Mouse (Mus musculus): Measurements from ENCODE around the gene Trhr2. TPM values are rescaled to one million over a fixed set of nuclear protein-coding genes. Genes with fewer than 3 reads are reported as not detected.

Trhr2 gene
- polyA plus RNA-seq, 1 experiment from 2014 or later, result not detected

DNA sequence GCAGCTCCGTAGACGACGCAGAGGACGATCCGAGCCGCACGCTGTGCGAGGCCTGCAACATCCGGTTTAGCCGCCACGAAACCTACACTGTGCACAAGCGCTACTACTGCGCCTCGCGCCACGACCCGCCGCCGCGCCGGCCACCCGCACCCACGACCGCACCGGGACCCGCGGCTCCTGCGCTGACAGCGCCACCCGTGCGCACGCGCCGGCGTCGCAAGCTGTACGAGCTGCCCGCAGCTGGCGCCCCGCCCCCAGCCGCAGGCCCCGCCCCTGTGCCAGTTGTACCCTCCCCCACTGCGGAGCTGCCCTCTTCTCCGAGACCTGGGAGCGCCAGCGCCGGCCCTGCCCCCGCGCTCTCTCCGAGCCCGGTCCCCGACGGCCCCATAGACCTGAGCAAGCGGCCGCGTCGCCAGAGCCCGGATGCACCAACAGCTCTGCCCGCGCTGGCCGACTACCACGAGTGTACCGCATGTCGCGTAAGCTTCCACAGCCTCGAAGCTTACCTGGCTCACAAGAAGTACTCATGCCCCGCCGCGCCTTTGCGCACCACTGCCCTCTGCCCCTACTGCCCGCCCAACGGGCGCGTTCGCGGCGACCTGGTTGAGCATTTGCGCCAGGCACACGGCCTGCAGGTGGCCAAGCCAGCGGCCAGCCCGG lies 24.2 kb downstream of the Trhr2 start:
- H3K36me3 ChIP-seq (ENCODE audit: control insufficient read depth, insufficient read depth, low read length), result peaks cover 35% of the 10 kb centered on the region

DNA sequence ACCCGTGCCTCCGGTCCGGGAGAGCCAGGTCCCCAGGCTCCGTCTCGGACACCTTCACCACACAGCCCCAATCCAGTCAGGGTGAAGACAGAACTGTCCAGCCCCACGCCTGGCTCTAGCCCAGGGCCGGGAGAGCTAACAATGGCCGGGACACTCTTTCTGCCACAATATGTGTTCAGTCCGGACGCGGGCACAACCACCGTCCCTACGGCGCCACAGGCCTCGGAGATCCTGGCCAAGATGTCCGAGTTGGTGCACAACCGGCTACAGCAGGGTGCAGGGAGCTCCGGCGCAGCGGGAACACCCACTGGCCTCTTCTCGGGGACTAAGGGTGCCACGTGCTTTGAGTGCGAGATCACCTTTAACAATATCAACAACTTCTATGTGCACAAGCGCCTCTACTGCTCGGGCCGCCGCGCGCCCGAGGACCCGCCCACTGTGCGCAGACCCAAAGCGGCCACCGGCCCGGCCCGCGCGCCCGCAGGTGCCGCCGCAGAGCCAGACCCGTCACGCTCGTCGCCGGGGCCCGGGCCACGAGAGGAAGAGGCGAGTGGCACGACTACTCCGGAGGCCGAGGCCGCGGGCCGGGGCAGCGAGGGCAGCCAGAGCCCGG lies 24.8 kb downstream of the Trhr2 start:
- WGBS, result 34% methylated on average over 57 of the region's 57 CpGs
- Histone ChIP-seq H3K36me3 (ENCODE audit: control insufficient read depth, insufficient read depth, low read length) (peaks cover 35% of the 10 kb centered on the region), H3K4me1 (ENCODE audit: control insufficient read depth, insufficient read depth, low read length) (peaks cover 18% of the 10 kb centered on the region), H3K27me3 (replicated peaks; ENCODE audit: control insufficient read depth, insufficient read depth, low read length) (peaks cover 14% of the 10 kb centered on the region), H3K9me3 (ENCODE audit: control insufficient read depth, low read length) (no peaks in the 10 kb centered on the region; the same call in 1 of the 2 replicates), H3K4me2 (ENCODE audit: low read depth, low read length) (peak overlapping the region; percentile 78), H3K9ac (ENCODE audit: low read depth, low read length) (peak overlapping the region; percentile 57), H3K27ac (ENCODE audit: low read length) (no peak overlapping the region), H3K4me3 (ENCODE audit: low read length) (peak overlapping the region; percentile 51)
- ATAC-seq, result peak; percentile 7; the same call in 1 of the 2 replicates

More for the DNA sequence above, 24.2 kb downstream of the Trhr2 start:
- Histone ChIP-seq H3K4me1 (ENCODE audit: control insufficient read depth, insufficient read depth, low read length) (peaks cover 12% of the 10 kb centered on the region), H3K27me3 (replicated peaks; ENCODE audit: control insufficient read depth, insufficient read depth, low read length) (peaks cover 14% of the 10 kb centered on the region), H3K9me3 (ENCODE audit: control insufficient read depth, low read length) (no peaks in the 10 kb centered on the region; the same call in 1 of the 2 replicates), H3K4me2 (ENCODE audit: low read depth, low read length) (peak overlapping the region; percentile 78), H3K4me3 (ENCODE audit: low read length) (peak overlapping the region; percentile 51), H3K27ac (ENCODE audit: low read length) (no peak overlapping the region), H3K9ac (ENCODE audit: low read depth, low read length) (peak overlapping the region; percentile 57)
- peak; percentile 17 for ATAC-seq
- WGBS, result 31% methylated on average over 81 of the region's 81 CpGs

DNA sequence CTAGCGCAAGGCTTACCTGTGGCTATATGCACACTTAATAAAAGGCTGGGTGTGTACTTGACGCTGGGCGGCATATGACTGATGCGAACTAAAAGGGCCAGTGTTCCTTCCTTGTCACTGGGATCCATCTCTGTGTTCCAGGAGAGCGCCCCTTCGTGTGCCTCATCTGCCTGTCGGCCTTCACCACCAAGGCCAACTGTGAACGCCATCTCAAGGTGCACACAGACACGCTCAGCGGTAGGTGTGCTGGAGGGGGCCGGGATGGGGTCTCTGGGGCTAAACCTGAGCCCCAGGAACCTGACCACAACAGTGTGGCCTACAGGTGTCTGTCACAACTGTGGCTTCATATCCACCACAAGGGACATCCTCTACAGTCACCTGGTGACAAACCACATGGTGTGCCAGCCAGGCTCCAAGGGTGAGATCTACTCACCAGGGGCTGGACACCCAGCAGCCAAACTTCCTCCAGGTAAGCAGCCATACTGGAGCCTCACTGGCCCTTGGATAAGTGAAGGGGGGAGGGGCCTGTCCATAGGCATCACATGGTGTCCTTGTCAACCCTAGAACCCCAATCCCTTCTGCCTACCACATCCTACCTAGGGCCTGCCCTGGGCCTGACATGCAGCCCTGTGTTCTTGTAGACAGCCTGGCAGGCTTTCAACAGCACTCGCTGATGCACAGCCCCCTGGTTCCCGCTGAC lies 25.6 kb downstream of the Trhr2 start:
- Histone ChIP-seq H3K9me3 (ENCODE audit: control insufficient read depth, low read length) (no peaks in the 10 kb centered on the region; the same call in 1 of the 2 replicates), H3K36me3 (ENCODE audit: control insufficient read depth, insufficient read depth, low read length) (peaks cover 35% of the 10 kb centered on the region), H3K27me3 (replicated peaks; ENCODE audit: control insufficient read depth, insufficient read depth, low read length) (peaks cover 14% of the 10 kb centered on the region), H3K9ac (ENCODE audit: low read depth, low read length) (no peak overlapping the region), H3K4me2 (ENCODE audit: low read depth, low read length) (no peak overlapping the region), H3K4me3 (ENCODE audit: low read length) (no peak overlapping the region), H3K27ac (ENCODE audit: low read length) (no peak overlapping the region), H3K4me1 (ENCODE audit: control insufficient read depth, insufficient read depth, low read length) (peaks cover 26% of the 10 kb centered on the region)
- ATAC-seq, result no peak
- 90% methylated on average over 13 of the region's 13 CpGs for WGBS

DNA sequence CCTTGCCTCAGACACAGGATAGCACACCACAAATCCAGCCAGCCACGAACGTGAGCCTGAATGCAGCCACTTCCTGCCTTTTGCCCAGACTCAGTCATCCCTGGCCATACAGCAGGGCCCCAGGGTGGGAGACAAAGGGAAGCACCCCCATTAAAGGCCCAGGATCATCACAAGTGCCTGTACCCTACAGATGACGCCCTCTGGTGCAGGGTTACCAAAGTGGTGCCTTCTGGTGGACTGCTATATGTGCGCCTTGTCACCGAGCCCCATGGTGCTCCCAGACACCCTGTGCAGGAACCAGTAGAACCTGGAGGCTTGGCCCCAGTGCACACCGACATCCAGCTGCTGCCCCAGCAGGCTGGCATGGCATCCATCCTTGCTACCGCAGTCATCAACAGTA lies 27.0 kb downstream of the Trhr2 start:
- WGBS, result 91% methylated on average over 7 of the region's 7 CpGs
- ATAC-seq, result no peak
- Histone ChIP-seq H3K9ac (ENCODE audit: low read depth, low read length) (no peak overlapping the region), H3K36me3 (ENCODE audit: control insufficient read depth, insufficient read depth, low read length) (peaks cover 35% of the 10 kb centered on the region), H3K4me2 (ENCODE audit: low read depth, low read length) (no peak overlapping the region), H3K4me1 (ENCODE audit: control insufficient read depth, insufficient read depth, low read length) (peaks cover 34% of the 10 kb centered on the region), H3K27me3 (replicated peaks; ENCODE audit: control insufficient read depth, insufficient read depth, low read length) (peaks cover 14% of the 10 kb centered on the region), H3K9me3 (ENCODE audit: control insufficient read depth, low read length) (no peaks in the 10 kb centered on the region; the same call in 1 of the 2 replicates), H3K4me3 (ENCODE audit: low read length) (no peak overlapping the region), H3K27ac (ENCODE audit: low read length) (no peak overlapping the region)

DNA sequence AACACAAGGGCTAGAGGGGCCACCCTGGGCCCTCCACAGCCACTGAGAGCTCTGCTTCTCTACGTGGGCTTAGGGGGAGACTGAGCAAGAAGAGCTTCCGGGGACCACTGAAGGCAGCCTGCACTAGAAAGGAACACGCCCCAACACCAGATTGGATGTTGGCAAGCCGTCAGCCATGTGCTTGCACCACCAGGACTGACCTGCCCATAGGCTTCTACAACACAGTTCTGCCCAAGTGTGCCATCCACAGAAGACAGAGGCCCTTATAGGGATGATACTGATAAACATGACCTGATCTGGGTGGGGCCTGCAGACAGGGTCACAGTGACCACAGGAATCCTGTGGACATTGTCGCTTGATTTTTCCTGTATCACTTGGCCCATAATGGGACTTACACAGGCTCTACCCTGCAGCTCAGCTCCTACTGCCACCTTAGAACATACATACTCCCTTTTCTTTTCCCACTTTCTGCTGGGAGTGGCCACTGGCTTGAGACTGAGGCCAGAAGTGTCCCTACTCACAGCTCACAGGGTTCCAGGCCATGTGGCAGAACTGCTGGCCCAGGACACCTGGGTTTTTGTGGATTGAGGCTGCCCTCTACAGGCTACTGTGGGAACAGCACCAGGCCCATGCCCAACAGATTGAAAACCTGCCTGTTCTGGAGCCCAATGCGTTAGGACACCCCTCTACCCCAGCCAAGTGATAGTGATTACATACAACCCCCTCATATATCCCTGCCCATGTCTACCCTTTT lies 27.6 kb downstream of the Trhr2 start:
- Histone ChIP-seq H3K4me3 (ENCODE audit: low read length) (no peak overlapping the region), H3K36me3 (ENCODE audit: control insufficient read depth, insufficient read depth, low read length) (peaks cover 35% of the 10 kb centered on the region), H3K4me1 (ENCODE audit: control insufficient read depth, insufficient read depth, low read length) (peaks cover 34% of the 10 kb centered on the region), H3K27me3 (replicated peaks; ENCODE audit: control insufficient read depth, insufficient read depth, low read length) (peaks cover 14% of the 10 kb centered on the region), H3K4me2 (ENCODE audit: low read depth, low read length) (no peak overlapping the region), H3K9me3 (ENCODE audit: control insufficient read depth, low read length) (no peaks in the 10 kb centered on the region; the same call in 1 of the 2 replicates), H3K9ac (ENCODE audit: low read depth, low read length) (no peak overlapping the region), H3K27ac (ENCODE audit: low read length) (no peak overlapping the region)
- 78% methylated on average over 6 of the region's 6 CpGs for WGBS
- 0 out of 2 replicates have a peak, but pooled peaks have one; percentile 11 for ATAC-seq

DNA sequence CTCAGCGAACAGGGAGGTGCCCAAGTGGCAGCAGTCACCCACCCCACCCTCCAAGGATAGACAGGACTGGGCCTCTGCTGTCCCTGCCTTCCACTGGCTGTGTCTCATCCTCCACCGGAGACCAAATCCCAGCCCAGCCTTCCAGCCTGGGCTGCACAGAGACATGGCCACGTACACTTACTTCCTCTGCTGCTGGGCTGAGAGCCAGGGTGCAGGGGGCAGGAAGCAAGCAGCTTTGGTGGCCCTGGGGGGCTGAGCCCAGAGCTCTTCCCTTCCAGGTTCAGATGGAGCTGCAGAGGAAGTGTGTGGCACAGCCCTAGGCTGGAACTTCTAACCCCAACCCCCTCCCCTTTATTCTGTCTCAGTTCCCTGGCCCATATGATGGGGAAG lies 29.4 kb downstream of the Trhr2 start:
- peak overlapping the region; percentile 89 for H3K27ac ChIP-seq (ENCODE audit: low read length)
- peak; percentile 3; the same call in 1 of the 2 replicates for ATAC-seq

DNA sequence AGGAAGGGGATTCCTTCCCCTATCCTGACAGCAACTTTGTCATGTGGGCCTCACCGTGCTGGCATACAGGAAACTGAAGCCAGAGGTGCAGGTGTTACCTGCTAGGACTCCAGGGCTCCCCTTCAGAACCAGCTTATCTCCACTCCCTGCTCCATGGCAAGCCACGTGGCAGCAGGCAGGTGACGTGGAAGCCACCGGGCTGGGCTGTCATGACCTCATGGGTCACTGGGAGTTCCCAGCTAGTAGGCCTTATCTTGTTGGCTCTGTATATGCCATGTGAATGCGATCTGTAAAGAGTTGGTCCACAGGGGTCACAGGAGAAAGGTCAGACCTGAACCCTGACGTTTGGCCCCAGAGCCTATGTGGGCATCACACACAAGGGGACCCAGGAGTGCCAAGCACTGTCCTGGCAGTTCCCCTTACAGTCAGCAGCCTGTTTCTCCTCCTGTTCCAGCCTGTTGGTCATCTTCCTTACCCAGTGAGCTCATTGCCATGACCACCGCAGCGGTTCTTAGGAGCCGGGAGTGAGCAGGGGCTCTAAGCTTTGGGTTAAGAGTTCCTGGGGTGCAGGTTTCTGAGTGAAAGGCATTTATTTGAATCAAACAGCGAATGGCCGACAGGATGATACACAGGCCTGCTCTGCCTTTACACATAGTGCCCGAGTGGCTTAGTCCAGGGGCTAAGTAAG lies 30.0 kb downstream of the Trhr2 start:
- Histone ChIP-seq H3K4me2 (ENCODE audit: low read depth, low read length) (no peak overlapping the region), H3K4me1 (ENCODE audit: control insufficient read depth, insufficient read depth, low read length) (peaks cover 43% of the 10 kb centered on the region), H3K27ac (ENCODE audit: low read length) (peak overlapping the region; percentile 89), H3K9me3 (ENCODE audit: control insufficient read depth, low read length) (no peaks in the 10 kb centered on the region), H3K4me3 (ENCODE audit: low read length) (no peak overlapping the region), H3K9ac (ENCODE audit: low read depth, low read length) (peak overlapping the region; percentile 50), H3K27me3 (replicated peaks; ENCODE audit: control insufficient read depth, insufficient read depth, low read length) (peaks cover 4% of the 10 kb centered on the region; the same call in 1 of the 2 replicates), H3K36me3 (ENCODE audit: control insufficient read depth, insufficient read depth, low read length) (peaks cover 20% of the 10 kb centered on the region)
- ATAC-seq, result peak; percentile 78
- WGBS, result 67% methylated on average over 12 of the region's 12 CpGs

More for the DNA sequence above, 29.4 kb downstream of the Trhr2 start:
- 54% methylated on average over 3 of the region's 3 CpGs for WGBS
- Histone ChIP-seq H3K4me1 (ENCODE audit: control insufficient read depth, insufficient read depth, low read length) (peaks cover 42% of the 10 kb centered on the region), H3K9me3 (ENCODE audit: control insufficient read depth, low read length) (no peaks in the 10 kb centered on the region; the same call in 1 of the 2 replicates), H3K9ac (ENCODE audit: low read depth, low read length) (peak overlapping the region; percentile 50), H3K27me3 (replicated peaks; ENCODE audit: control insufficient read depth, insufficient read depth, low read length) (peaks cover 5% of the 10 kb centered on the region; the same call in 1 of the 2 replicates), H3K4me2 (ENCODE audit: low read depth, low read length) (no peak overlapping the region), H3K4me3 (ENCODE audit: low read length) (no peak overlapping the region), H3K36me3 (ENCODE audit: control insufficient read depth, insufficient read depth, low read length) (peaks cover 25% of the 10 kb centered on the region)

DNA sequence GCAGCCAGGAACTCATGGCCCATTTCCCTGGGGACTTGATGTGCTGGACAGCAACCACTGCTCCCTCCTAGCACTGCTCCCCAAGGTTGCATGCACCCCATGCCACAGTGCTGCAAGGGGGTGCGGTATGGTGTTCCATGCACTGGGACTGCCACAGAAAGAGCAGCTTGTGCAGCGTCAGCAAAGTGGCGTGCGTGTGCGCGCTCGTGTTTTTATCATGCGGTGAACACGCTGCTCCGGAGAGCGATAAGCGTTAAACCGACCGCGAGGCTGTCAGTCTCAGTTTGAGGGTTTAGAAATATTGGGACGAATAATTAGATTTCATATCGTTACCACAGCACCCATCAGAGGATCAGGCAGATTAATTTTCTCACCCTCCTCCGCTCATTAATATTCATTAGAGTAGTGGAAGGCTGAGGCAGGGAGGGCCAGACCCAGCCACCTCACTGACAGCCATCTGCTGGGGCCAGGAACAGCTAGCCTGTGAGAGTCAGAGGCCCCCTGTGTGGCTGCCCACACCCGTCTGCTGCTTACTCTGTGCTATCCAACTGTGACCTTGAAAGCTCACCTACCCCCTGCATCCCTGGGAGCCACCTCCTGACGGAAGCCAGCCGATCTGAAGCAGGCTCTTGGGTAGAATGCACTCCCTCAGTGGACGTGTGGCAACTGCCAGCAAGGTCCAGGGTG lies 30.9 kb downstream of the Trhr2 start:
- ATAC-seq, result peak; percentile 38
- peak overlapping the region; percentile 50; the same call in 1 of the 2 replicates for H3K9ac ChIP-seq (ENCODE audit: low read depth, low read length)
- no peak overlapping the region for H3K4me3 ChIP-seq (ENCODE audit: low read length)
- no peaks in the 10 kb centered on the region for H3K9me3 ChIP-seq (ENCODE audit: control insufficient read depth, low read length)
- peak overlapping the region; percentile 89 for H3K27ac ChIP-seq (ENCODE audit: low read length)
- H3K27me3 ChIP-seq (replicated peaks; ENCODE audit: control insufficient read depth, insufficient read depth, low read length), result no peaks in the 10 kb centered on the region
- no peak overlapping the region for H3K4me2 ChIP-seq (ENCODE audit: low read depth, low read length)
- H3K36me3 ChIP-seq (ENCODE audit: control insufficient read depth, insufficient read depth, low read length), result peaks cover 12% of the 10 kb centered on the region
- peaks cover 50% of the 10 kb centered on the region for H3K4me1 ChIP-seq (ENCODE audit: control insufficient read depth, insufficient read depth, low read length)
- 71% methylated on average over 22 of the region's 22 CpGs for WGBS
